Mouse (Mus musculus) forebrain, postnatal 0 days (tissue): Measurements from ENCODE around the gene Btbd35f7. TPM values are rescaled to one million over a fixed set of nuclear protein-coding genes. Genes with fewer than 3 reads are reported as not detected.
"Not testable (repeated sequence)": the region's sequence is repeated elsewhere in the genome, so short reads cannot be mapped to it uniquely, and the experiment has no call there.

Experiments
- ATAC-seq: fragments of 200-750 bp; cut with Nextera tagmentation; 2 replicates; pipeline ENCODE4 v1.8.0; 2017; ENCODE audit warnings: mild to moderate bottlenecking, moderate library complexity
- DNase-seq: peaks from one replicate; pipeline ENCODE4 v3.0.0-alpha.2; 2015
- H3K27ac ChIP-seq: fragments of 300-500 bp; sonication (generic); 2 replicates; pipeline ENCODE4 v1.5.1; 2014; ENCODE audit warnings: low read depth, mild to moderate bottlenecking, antibody characterized with exemption, low read length, moderate library complexity, mixed read lengths
- H3K27me3 ChIP-seq: fragments of 300-500 bp; sonication (generic); 2 replicates; pipeline ENCODE4 v1.6.1; 2014; ENCODE audit warnings: mild to moderate bottlenecking, low read length, mixed read lengths; ENCODE audit not compliant: insufficient read depth
- H3K36me3 ChIP-seq: fragments of 300-500 bp; sonication (generic); 2 replicates; pipeline ENCODE4 v1.6.1; 2014; ENCODE audit warnings: mild to moderate bottlenecking, moderate library complexity; ENCODE audit not compliant: insufficient read depth
- H3K4me1 ChIP-seq: fragments of 300-500 bp; sonication (generic); 2 replicates; pipeline ENCODE4 v1.6.1; 2014; ENCODE audit warnings: antibody characterized with exemption; ENCODE audit not compliant: insufficient read depth
- H3K4me2 ChIP-seq: fragments of 300-500 bp; sonication (generic); 2 replicates; pipeline ENCODE4 v1.6.1; 2014; ENCODE audit warnings: low read depth, mild to moderate bottlenecking, moderate library complexity
- H3K4me3 ChIP-seq: fragments of 300-500 bp; sonication (generic); 2 replicates; pipeline ENCODE4 v1.5.1; 2014; ENCODE audit warnings: low read depth, low read length, mixed read lengths
- H3K9ac ChIP-seq: fragments of 300-500 bp; sonication (generic); 2 replicates; pipeline ENCODE4 v1.6.1; 2014; ENCODE audit warnings: mild to moderate bottlenecking
- H3K9me3 ChIP-seq: fragments of 300-500 bp; sonication (generic); 2 replicates; pipeline ENCODE4 v1.6.1; 2016; ENCODE audit warnings: low read length
- WGBS: fragments of 180-500 bp; shearing (Covaris S2); extraction: QIAGEN DNeasy Blood & Tissue Kit; methylation state at CpG from one replicate; pipeline ENCODE4 v1.1.7; 2014; 5-methylcytosine and 5-hydroxymethylcytosine counted together
- polyA plus RNA-seq: library from polyadenylated mRNA; unstranded; fragments of >200 nt; fragmentation: Nextera tagmentation; extraction: Ambion mirVana; gene quantifications from 2 replicates; pipeline ENCODE4 v1.2.1, GENCODE M21; 2015
- total RNA-seq: library from RNA; depleted of rRNA; stranded (reverse); fragments of >200 nt; gene quantifications from 2 replicates; pipeline ENCODE4 v1.2.3, GENCODE M21; 2014; rRNA removed

Btbd35f7 gene
- total RNA-seq, result not detected in 2 replicates
- not detected in 2 replicates for polyA plus RNA-seq

DNA sequence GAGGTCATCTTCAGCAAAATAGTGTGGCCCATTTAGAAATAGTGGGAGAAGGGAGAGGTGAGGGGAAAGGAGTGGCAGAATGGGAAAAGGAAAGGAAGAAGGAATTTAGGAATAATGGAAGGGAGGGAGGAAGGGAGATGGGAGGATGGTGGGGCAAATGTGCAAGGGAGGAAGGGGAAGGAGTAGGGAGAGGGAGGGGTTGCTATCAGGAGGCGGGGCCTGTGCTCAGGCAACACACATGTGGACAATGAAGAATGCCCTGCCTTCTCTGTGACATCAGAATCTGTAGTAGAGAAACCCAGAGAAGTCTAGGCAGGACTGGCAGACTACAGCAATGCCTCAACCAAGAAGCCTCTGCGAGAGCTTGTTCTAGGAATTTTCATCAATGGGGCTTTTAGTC, at the start of gene Btbd35f7:
Gene Btbd35f7 (plus strand): TSS at position 301 of the 400 bp plus-strand sequence.
- H3K27ac ChIP-seq, H3K36me3 ChIP-seq, H3K4me3 ChIP-seq, H3K9me3 ChIP-seq, H3K27me3 ChIP-seq, ATAC-seq, H3K9ac ChIP-seq, DNase-seq, H3K4me1 ChIP-seq, H3K4me2 ChIP-seq: not testable (repeated sequence)
- WGBS, result no CpG with 5 or more reads among the region's 2 CpGs

Other genes starting within 250 kb of the Btbd35f7 start
- not detected in 2 replicates for gene Mycs, start 199.8 kb upstream of the Btbd35f7 start, total RNA-seq
- gene Mycs, start 199.8 kb upstream of the Btbd35f7 start, polyA plus RNA-seq, result not detected in 2 replicates